Mouse (Mus musculus): Measurements from ENCODE around the gene Bnipl.

Bnipl gene

GRCm38 (mm10) chr3:95250783-95251424, at the start of gene Bnipl:
Gene Bnipl (minus strand): TSS chr3:95251193.
- DNase-seq = no peak

GRCm38 (mm10) chr3:95298018-95298417, 47.0 kb upstream of the Bnipl start:
- no peak for DNase-seq

DNA sequence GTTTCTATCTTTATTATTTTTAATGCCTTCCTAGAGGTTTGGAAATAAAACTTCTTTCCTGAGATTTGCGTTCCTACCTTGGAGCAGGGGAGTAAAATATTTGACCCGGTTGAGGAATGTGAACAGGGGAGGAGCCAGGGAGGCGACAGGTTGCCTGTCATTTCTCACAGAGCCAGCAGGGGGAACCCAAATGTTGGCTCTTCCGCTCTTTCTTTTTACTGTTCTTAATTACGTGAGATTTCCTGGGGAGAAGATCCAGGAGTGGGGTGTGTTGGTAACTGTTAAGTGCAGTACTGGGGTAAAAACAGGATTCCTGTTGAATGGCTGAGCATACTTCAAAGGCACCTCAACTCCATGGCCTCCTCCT, 45.1 kb upstream of the Bnipl start:
- peak; percentile 65 for DNase-seq

- DNase-seq = no peak
These were observed 44.5 kb upstream of the Bnipl start for GRCm38 (mm10) chr3:95295321-95296102.

GRCm38 (mm10) chr3:95294718-95295117, 43.7 kb upstream of the Bnipl start:
- no peak for DNase-seq

GRCm38 (mm10) chr3:95294316-95294715, 43.3 kb upstream of the Bnipl start:
- DNase-seq = no peak

- no peak for DNase-seq
These were observed 42.5 kb upstream of the Bnipl start for GRCm38 (mm10) chr3:95293537-95293936.

GRCm38 (mm10) chr3:95292899-95293298, 41.9 kb upstream of the Bnipl start:
- no peak for DNase-seq

DNA sequence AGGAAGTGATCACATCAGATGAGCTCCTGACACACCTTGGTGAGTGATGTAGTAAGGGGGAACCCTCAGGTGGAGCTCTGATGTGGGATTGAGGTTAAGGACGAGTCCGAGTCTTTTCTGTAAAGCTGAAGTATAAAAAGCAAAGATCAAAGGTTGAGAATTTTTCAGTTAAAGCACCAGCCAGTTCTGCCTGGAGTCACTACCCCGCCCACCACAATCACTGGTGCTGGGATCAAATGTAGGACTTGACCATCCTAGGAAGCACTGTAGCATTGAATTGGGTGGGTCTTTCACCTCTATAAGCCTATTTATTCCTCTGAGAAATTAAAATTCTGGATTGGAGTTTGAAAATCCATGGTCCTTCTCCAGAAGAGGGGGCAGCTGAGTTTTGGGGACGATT, 40.0 kb upstream of the Bnipl start:
- DNase-seq = no peak

DNA sequence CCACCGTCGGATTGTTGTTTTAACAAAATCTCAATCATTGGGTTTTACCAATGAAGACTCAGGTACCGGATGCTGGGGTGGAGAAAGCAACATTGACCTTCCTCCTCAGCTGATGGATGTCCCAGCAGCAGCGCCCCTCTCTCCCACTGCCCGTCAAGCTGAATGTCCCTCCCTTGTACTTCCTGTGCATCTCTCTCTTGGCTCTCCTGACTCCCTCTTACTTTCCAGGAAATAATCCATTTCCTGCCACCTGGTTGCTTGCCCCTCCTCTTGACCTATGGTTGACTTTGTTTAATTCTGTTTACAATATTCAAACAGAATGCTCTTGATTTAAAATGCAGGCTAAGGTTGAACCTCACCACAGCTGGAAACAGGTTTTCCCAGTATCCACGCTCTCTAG, 39.2 kb upstream of the Bnipl start:
- DNase-seq = no peak

- DNase-seq = no peak
These were observed 38.4 kb upstream of the Bnipl start for GRCm38 (mm10) chr3:95289419-95289818.

- no peak for DNase-seq
These were observed 36.5 kb upstream of the Bnipl start for GRCm38 (mm10) chr3:95287541-95287940.

- DNase-seq = peak; percentile 20
These were observed 35.5 kb upstream of the Bnipl start for GRCm38 (mm10) chr3:95286510-95286909.

DNA sequence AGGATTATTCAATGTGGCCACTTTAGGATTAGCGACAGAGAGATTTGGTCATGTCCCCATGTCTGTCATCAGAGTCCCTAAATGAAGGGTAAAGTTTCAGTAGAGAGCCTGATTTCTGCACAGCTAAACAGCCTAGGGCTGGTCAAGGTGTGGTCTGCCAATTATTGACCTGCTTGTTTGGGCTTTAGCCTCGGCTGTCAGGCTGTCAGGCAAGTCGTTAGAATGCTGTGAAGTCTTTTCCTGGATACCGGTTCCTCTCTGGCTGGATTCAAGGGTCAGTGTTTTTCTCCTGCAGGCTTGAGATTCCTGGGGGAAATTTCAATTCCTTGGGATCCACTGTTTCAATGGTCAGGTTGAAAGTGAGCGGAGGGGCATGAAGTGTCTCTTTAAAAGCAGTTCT, 35.0 kb upstream of the Bnipl start:
- DNase-seq = no peak

DNA sequence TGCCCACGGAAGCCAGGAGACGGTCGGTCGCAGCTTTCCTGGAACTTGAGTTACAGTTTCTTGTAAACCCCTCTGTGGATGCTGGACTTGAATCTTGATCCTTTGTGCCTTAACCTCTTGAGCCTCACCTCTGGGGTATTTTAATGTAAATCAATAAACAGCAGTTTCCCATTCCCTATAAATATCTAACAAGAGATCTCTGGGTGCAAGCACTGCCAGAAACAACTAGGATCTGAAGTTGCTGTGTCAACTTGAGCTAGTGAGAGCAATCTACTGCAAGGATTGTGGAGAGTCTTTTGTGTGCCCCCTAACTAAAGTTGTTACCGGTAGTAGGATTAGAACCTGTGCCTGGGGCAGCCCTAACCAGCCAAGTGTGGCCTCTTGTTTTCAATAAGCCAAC, 34.4 kb upstream of the Bnipl start:
- no peak for DNase-seq

GRCm38 (mm10) chr3:95284501-95285281, 33.7 kb upstream of the Bnipl start:
- DNase-seq = no peak

GRCm38 (mm10) chr3:95284062-95284461, 33.1 kb upstream of the Bnipl start:
- DNase-seq = no peak

- no peak for DNase-seq
These were observed 32.6 kb upstream of the Bnipl start for GRCm38 (mm10) chr3:95283589-95283941.

- DNase-seq = peak; percentile 82
These were observed 32.0 kb upstream of the Bnipl start for GRCm38 (mm10) chr3:95282865-95283588.

DNA sequence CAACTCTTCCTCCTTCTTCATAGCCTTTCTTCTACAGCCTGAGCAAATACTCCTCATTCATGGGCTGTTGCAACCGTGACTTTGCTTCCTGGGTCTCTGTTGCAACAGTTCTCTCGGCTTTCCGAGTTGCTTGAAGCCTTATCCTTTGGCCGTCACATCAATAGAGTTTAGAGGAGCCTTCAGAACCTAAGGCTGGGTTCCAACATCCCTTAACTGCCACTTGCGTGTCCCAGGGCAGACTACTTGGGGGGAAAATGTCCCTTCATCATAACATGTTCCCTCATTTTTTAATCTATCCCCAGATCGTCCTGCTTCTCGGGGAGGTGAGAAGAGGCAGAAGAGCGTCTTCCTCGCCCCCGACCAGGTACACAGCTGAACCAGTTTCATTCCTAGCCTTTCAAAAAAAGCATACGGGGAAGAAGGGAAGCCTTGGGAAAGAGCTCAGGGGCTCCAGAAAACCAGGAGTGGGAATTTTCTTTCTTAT, 31.4 kb upstream of the Bnipl start:
- DNase-seq = peak; percentile 66

DNA sequence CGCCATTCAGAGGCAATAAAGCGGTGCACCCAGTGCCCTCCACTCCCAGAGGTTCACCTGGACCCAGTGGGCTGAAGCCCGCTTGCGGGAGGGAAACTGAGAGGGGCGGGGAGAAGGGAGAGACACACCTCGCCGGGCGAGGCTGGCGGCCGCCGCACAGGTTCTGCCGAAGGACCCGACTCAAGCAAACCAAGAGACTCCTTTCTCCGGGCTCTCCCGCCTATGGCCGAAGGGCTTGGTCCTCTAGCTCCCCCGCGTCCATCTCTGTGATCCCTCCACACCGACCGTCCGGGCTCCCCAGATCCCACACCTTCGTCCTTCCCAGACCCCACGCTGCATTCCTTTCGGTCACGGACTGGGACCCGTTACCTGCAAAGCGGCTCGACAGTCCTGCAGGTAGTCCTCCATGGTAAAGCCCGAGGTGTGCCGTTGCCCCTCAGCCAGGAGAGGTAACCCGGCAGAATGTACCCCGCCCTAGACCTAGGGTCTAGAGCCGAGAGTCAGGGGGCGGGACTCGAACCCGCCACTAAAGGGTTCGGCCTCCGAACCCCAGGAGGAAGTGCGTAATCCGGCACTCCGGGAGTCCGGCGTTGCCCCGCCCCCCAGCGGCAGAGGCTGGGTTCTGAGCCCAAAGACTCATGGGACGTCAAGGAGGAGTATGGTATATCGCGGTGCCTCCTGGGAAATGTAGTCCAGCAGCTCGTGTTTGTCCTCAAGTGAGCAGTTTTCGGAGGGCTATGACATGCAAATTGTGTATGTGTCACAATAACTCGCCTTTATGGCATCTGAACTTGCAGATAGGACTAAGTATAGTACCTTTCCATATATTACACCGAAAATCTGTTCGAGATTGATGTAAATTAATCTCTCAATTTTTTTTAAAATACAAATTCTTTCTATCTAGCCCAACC, 30.5 kb upstream of the Bnipl start, which contains the start of the genes Mindy1 and Prune1:
Gene Mindy1, plus strand, starts transcription at position 130 of the 911 bp plus-strand sequence.
Gene Prune1, minus strand, starts transcription at position 861 of the 911 bp plus-strand sequence.
- peak; percentile 99 for DNase-seq

DNA sequence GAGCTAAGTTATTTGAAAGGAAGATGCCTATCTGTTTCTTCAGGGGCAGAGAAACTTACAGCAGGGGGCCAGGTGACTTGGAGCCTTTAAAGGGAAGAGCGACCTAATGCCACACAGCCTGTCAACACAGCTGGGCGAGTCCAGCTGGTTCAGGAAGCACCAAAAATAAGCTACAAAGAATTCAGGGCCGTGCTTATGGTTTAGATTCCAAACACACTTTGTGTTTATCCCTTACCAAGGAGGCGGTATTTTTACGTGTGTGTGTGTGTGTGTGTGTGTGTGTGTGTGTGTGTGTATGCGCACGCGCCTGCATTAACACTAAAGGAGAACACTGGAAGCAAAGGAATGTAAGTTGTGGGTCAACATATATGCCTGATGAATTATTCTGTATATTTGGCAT, 29.8 kb upstream of the Bnipl start:
- peak; percentile 44 for DNase-seq
